Mouse (Mus musculus) intestine, embryonic 14.5 days (tissue): Measurements from ENCODE around the gene Ghrl. TPM values are rescaled to one million over a fixed set of nuclear protein-coding genes. Genes with fewer than 3 reads are reported as not detected.

Experiments
- ATAC-seq: fragments of 200-750 bp; cut with Nextera tagmentation; replicated peaks from 2 replicates; pipeline ENCODE4 v1.8.0; 2017; ENCODE audit warnings: low read depth, moderate number of reproducible peaks, moderate TSS enrichment, moderate library complexity; ENCODE audit not compliant: low FRiP score, low TSS enrichment
- DNase-seq: peaks from one replicate; pipeline ENCODE4 v3.0.0-alpha.2; 2018; ENCODE audit warnings: low spot score
- H3K27ac ChIP-seq: fragments of 300-500 bp; sonication (generic); 2 replicates; pipeline ENCODE4 v1.5.1; 2014; ENCODE audit warnings: low read depth, mild to moderate bottlenecking, control low read depth
- H3K27me3 ChIP-seq: fragments of 300-500 bp; sonication (generic); replicated peaks from 2 replicates; pipeline ENCODE4 v1.6.1; 2014; ENCODE audit warnings: low read length, control low read depth; ENCODE audit not compliant: control insufficient read depth, insufficient read depth
- H3K36me3 ChIP-seq: fragments of 300-500 bp; sonication (generic); 2 replicates; pipeline ENCODE4 v1.6.1; 2014; ENCODE audit warnings: low read length, control low read depth; ENCODE audit not compliant: control insufficient read depth, insufficient read depth
- H3K4me1 ChIP-seq: fragments of 300-500 bp; sonication (generic); replicated peaks from 2 replicates; pipeline ENCODE4 v1.6.1; 2014; ENCODE audit warnings: low read length, control low read depth, mixed read lengths; ENCODE audit not compliant: control insufficient read depth, insufficient read depth
- H3K4me2 ChIP-seq: fragments of 300-500 bp; sonication (generic); 2 replicates; pipeline ENCODE4 v1.6.1; 2014; ENCODE audit warnings: low read length
- H3K4me3 ChIP-seq: fragments of 300-500 bp; sonication (generic); 2 replicates; pipeline ENCODE4 v1.5.1; 2014; ENCODE audit warnings: low read depth, low read length, control low read depth, mixed read lengths
- H3K9ac ChIP-seq: fragments of 300-500 bp; sonication (generic); 2 replicates; pipeline ENCODE4 v1.6.1; 2014; ENCODE audit warnings: mild to moderate bottlenecking, low read length
- H3K9me3 ChIP-seq: fragments of 300-500 bp; sonication (generic); 2 replicates; pipeline ENCODE4 v1.6.1; 2016; ENCODE audit warnings: low read length, control low read depth; ENCODE audit not compliant: control insufficient read depth
- WGBS: fragments of 180-500 bp; shearing (Covaris S2); extraction: QIAGEN DNeasy Blood & Tissue Kit; methylation state at CpG from one replicate; pipeline ENCODE4 v1.1.7; 2014; 5-methylcytosine and 5-hydroxymethylcytosine counted together
- polyA plus RNA-seq: library from polyadenylated mRNA; unstranded; fragments of >200 nt; fragmentation: Nextera tagmentation; extraction: Ambion mirVana; gene quantifications from 2 replicates; pipeline ENCODE4 v1.2.1, GENCODE M21; 2014

Ghrl gene
- polyA plus RNA-seq, 1 experiment from 2014 or later = 19.4 TPM

DNA sequence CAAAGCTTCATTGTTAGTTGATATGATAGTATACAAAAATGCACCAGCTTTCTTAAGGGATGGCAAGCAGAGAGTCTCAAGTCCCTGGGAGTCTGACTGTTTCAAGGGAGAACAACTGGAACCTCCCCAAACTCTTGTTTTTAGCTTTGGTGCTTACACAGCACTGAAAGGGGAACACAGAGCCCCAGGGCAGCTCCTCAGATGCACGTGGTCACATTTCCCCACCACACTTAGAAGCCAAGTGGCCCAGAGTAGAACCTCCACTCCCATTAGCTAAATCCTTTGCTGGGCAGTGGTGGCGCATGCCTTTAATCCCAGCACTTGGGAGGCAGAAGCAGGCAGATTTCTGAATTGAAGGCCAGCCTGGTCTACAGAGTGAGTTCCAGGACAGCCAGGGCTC is 21.7 kb upstream of the Ghrl start:
- Histone ChIP-seq H3K9me3 (no peaks in the 10 kb centered on the region), H3K4me2 (no peak overlapping the region), H3K4me1 (0 out of 2 replicates have a peak, but pooled peaks cover 4% of the 10 kb centered on the region), H3K27ac (no peak overlapping the region), H3K4me3 (no peak overlapping the region), H3K9ac (no peak overlapping the region), H3K27me3 (no peaks in the 10 kb centered on the region), H3K36me3 (peaks cover 16% of the 10 kb centered on the region)
- ATAC-seq (no peak), DNase-seq (no peak)
- WGBS = 69% methylated on average over 2 of the region's 2 CpGs

DNA sequence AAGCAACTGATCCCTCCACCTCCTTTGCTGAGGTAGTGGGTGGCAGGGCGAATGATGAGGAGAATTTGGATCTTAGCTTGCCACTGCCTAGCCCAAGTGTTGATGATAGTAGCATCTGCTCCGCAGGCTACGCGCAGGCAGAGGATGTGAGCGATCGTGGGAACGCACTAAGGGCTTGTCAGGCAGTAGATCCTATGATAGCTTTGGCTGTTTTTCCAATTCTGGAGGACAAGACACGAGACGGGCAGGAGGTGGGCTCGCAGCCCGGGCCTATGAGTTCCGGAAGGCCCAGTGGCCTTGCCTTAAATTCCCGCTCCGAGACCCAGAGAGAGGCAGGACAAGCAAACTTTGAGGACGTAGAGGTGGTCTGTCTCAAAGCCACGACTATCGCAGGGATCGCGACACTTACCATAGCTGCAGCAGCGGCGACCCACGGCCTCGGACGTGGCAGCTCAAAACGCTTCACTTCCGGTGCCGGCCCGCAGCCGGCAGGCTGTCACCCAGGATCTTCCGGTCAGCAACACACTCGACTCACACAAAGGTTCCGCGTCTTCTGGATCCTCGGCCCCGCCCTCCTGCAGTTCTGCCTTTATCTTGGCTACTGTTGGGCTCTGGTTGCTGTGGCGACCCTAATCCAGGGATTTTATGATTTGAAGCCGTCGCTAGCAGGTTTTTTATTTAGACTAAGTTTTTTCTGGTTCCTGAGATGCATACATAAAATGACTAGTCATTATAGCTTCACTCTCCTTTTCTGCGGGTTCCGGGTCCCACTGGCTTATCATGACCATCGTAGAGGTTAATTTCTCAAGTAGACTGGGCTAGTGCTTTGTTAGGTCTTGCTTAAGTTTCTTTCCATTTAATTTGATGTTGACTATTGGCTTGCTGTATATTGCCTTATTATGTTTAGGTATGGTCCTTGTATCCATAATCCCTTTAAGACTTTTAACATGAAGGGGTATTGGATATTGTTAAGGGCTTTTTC is 20.8 kb upstream of the Ghrl start, which contains the start of gene Sec13:
Sec13 (minus strand) TSS at position 508 of the 982 bp plus-strand sequence.
- Histone ChIP-seq H3K9ac (peak within 1 kb of the TSS; percentile 85), H3K4me1 (0 out of 2 replicates have a peak, but pooled peaks cover 4% of the 10 kb centered on the region), H3K9me3 (no peaks in the 10 kb centered on the region), H3K27ac (peak within 1 kb of the TSS; percentile 39; the same call in 1 of the 2 replicates), H3K27me3 (no peaks in the 10 kb centered on the region), H3K4me2 (peak within 1 kb of the TSS; percentile 57), H3K36me3 (peaks cover 25% of the 10 kb centered on the region), H3K4me3 (peak within 1 kb of the TSS; percentile 100)
- peak; percentile 97 for DNase-seq
- peak; percentile 87; the same call in 1 of the 2 replicates for ATAC-seq
- WGBS = 7% methylated on average over 41 of the region's 41 CpGs

DNA sequence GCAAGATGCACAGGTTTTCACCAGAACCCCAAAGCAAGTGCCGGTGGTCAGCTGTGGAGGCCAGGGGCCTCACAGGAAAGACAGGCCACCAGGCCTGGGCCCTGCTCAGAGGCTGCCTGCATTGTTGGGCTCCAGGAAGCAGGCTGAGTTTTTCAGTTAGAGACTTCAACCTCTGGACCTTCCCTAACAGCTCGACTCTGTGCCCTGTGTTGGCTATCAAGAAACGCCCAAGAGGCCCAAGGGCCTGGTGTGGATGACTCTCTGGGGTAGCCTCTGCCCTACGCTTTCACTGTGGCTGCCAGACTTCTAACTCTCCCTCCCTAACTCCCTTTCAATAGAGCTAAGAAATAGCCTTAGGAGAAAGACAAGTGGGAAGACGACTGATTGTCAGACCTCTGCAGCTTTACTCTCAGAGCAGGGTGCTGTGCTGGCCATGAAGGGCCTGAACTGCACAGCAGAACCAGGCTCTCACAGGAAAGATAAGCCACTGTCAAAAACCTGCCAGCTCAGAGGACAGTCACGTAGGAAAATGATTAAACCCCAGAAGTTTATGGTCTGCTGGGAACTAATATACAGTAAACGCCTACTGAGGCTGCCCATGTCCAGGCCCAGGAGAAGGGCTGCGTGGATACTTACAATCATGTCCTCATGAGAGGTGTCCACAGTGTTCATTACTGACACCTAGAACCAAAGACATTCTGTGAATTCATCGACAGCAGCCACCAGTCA is 17.8 kb upstream of the Ghrl start:
- 0 out of 2 replicates have a peak, but pooled peaks cover 4% of the 10 kb centered on the region for H3K4me1 ChIP-seq
- WGBS = 90% methylated on average over 9 of the region's 9 CpGs
- H3K4me3 ChIP-seq = no peak overlapping the region
- H3K9ac ChIP-seq = no peak overlapping the region
- no peaks in the 10 kb centered on the region for H3K27me3 ChIP-seq
- ATAC-seq (no peak), DNase-seq (no peak)
- H3K9me3 ChIP-seq = no peaks in the 10 kb centered on the region
- H3K4me2 ChIP-seq = no peak overlapping the region
- no peak overlapping the region for H3K27ac ChIP-seq
- peaks cover 55% of the 10 kb centered on the region for H3K36me3 ChIP-seq

DNA sequence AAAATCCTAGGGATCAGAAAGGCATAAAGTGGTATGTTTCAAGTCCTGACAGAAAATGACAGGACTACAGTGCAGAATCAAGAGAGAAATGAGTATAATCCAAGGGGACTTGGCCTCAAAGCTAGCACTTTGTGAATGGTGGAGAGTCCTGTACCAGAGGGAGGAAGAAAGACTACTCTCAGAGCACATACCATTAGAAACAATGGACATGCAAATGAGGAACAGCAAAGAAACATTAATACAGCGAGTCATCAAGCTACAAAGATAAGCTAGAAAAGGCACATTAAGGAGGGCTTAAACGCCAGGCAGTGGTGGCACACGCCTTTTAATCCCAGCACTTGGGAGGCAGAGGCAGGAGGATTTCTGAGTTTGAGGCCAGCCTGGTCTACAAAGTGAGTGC is 11.6 kb upstream of the Ghrl start:
- Histone ChIP-seq H3K4me2 (no peak overlapping the region), H3K4me3 (no peak overlapping the region), H3K36me3 (peaks cover 99% of the 10 kb centered on the region), H3K4me1 (no peaks in the 10 kb centered on the region), H3K9me3 (no peaks in the 10 kb centered on the region), H3K9ac (no peak overlapping the region), H3K27me3 (no peaks in the 10 kb centered on the region), H3K27ac (no peak overlapping the region)
- 85% methylated on average over 3 of the region's 3 CpGs for WGBS
- no peak for DNase-seq
- ATAC-seq = no peak

DNA sequence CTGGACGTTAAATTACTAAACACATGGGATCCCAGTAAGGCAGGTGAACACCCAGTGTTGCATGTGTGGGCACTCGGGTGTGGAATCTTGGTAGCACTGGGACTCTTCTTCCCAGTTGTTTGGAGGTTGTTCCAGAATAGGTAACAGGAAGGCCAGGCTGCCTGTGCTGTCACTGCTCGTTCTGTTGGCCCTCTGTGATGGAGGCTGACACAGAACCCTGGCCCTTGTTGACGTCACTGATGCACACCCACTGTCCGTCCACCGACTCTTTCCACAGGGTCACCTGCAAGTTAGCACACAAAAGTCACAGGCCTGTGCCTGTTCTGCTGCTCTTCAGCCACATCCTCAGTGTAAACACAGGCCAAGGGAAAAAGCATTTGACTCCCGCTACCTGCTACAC is 8.5 kb upstream of the Ghrl start:
- Histone ChIP-seq H3K27ac (no peak overlapping the region), H3K4me1 (no peaks in the 10 kb centered on the region), H3K9me3 (no peaks in the 10 kb centered on the region), H3K4me2 (no peak overlapping the region), H3K4me3 (no peak overlapping the region), H3K27me3 (no peaks in the 10 kb centered on the region), H3K9ac (no peak overlapping the region), H3K36me3 (peaks cover 97% of the 10 kb centered on the region)
- DNase-seq = no peak
- ATAC-seq = no peak
- WGBS = 88% methylated on average over 7 of the region's 7 CpGs

DNA sequence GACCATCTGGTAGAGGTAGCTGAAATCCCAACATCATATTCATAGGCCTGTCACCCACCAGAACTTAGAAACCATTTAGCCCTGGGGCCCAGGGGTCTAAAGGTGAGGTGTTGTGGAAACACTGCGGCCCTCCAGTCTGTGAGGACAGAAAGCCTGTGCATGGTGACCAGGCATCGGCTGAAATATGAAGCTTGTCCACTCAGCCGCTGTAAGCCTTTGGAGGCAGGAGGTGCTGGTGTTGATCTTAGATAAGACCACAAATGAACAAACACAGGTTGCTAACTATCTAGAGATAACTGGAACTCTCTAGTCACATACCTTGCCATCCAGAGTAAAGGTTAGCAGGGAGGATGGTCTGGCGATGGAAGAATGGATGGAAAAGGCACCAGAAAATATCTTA is 1.4 kb upstream of the Ghrl start:
- H3K36me3 ChIP-seq = peaks cover 85% of the 10 kb centered on the region

DNA sequence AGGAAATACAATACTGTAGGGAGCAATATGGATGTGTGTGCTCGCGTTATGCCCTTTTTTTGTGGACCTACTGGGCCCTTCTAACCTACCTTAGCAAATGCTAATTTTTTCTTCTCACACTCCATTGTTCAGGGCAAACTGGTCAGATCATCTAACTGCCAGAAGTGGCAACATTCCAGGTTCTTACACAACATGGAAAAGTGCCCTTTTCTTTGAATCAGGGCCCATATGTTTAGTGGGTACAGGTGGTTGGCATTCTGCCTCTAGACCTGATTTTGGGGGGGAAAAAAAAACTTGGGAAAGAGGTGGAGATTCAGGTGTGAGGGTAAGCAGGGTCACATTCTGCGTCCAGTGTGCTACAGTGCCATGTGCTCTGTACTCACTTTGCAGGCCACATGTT is 2.1 kb downstream of the Ghrl start:
- Histone ChIP-seq H3K9ac (no peak overlapping the region), H3K4me2 (no peak overlapping the region), H3K4me3 (no peak overlapping the region), H3K9me3 (no peaks in the 10 kb centered on the region), H3K27me3 (no peaks in the 10 kb centered on the region), H3K36me3 (peaks cover 87% of the 10 kb centered on the region), H3K27ac (no peak overlapping the region), H3K4me1 (no peaks in the 10 kb centered on the region)
- no peak for DNase-seq
- ATAC-seq = no peak
- WGBS = 88% methylated on average over 3 of the region's 3 CpGs

More for the DNA sequence above, 1.4 kb upstream of the Ghrl start:
- DNase-seq = no peak
- no peak overlapping the region for H3K9ac ChIP-seq
- H3K4me3 ChIP-seq = no peak overlapping the region
- H3K27ac ChIP-seq = no peak overlapping the region
- H3K4me1 ChIP-seq = no peaks in the 10 kb centered on the region
- 76% methylated on average over 4 of the region's 4 CpGs for WGBS
- no peaks in the 10 kb centered on the region for H3K9me3 ChIP-seq
- no peak overlapping the region for H3K4me2 ChIP-seq
- ATAC-seq = no peak
- H3K27me3 ChIP-seq = no peaks in the 10 kb centered on the region

DNA sequence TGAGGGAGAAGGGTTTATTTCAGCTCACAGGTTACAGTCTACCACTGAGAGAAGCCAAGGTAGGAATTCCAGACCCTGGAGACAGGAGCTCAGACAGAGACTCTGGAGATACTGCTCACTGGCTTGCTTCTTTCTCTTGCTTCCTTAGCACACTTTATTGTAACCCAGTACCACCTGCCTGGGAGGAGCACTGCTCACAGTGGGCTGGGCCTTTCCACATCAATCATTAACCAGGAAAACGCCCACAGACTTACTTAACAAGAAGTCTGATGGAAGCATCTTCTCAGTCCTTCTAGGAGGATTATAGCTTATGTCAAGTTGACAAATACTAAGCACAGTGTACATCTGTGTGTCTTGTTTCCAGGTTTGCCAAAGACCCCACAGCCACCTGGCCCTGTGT is 4.9 kb downstream of the Ghrl start:
- DNase-seq = no peak
- Histone ChIP-seq H3K4me3 (no peak overlapping the region), H3K4me1 (no peaks in the 10 kb centered on the region), H3K9ac (no peak overlapping the region), H3K27ac (no peak overlapping the region), H3K9me3 (no peaks in the 10 kb centered on the region), H3K27me3 (no peaks in the 10 kb centered on the region), H3K36me3 (peaks cover 94% of the 10 kb centered on the region), H3K4me2 (no peak overlapping the region)
- 77% methylated on average over 1 of the region's 1 CpGs for WGBS
- no peak for ATAC-seq
